Mouse (Mus musculus): Measurements from ENCODE around the gene Gramd1a. TPM values are rescaled to one million over a fixed set of nuclear protein-coding genes. Genes with fewer than 3 reads are reported as not detected.

Gene Gramd1a
- total and polyA plus RNA-seq, 2 experiments: 5.1 to 33.0 TPM

DNA sequence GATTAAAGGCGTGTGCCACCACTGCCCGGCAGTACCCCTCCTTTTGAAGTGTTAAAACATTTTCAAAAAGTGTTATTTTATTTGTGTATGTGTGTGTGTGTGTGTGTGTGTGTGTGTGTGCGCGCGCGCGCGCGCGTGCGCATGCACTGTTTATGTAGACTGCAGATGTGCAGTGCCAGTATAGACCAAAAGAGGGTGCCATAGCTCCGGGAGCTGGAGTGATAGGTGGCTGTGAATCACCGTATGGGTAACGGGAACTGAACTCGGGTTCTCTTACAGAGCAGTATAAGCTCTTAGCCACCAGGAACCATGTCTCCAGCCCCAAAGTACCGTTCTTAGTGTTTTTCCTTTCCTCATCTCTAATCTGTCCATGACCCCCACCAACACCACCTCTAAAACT lies 10.8 kb downstream of the Gramd1a start:
- no peak overlapping the region for H3K4me3 ChIP-seq (ENCODE audit: insufficient read depth, low read depth, low read length)
- peaks cover 8% of the 10 kb centered on the region for H3K4me1 ChIP-seq (ENCODE audit: control insufficient read depth, insufficient read depth, low read length)
- no peak overlapping the region for H3K27ac ChIP-seq (replicated peaks; ENCODE audit: insufficient read depth, low read depth, low read length)
- no peak for DNase-seq (ENCODE audit: extremely low read depth, low read depth, low spot score)
- H3K9ac ChIP-seq (ENCODE audit: low read depth, low read length): no peak overlapping the region
- H3K79me2 ChIP-seq (ENCODE audit: control insufficient read depth, insufficient read depth, low read length): peaks cover 10% of the 10 kb centered on the region; the same call in 1 of the 2 replicates
- TF ChIP-seq CTCF (IDR thresholded peaks at IDR 0.05; ENCODE audit: low read depth, low read length) (peak; percentile 19; the same call in 1 of the 2 replicates), POLR2A (IDR thresholded peaks at IDR 0.05; ENCODE audit: extremely low read depth, insufficient read depth, low read length) (no peak)
- H3K27me3 ChIP-seq (ENCODE audit: control insufficient read depth, insufficient read depth, low read length): no peaks in the 10 kb centered on the region
- H3K36me3 ChIP-seq (ENCODE audit: control insufficient read depth, insufficient read depth, low read length): peaks cover 10% of the 10 kb centered on the region; the same call in 1 of the 2 replicates
- 96% methylated on average over 16 of the region's 16 CpGs for WGBS

DNA sequence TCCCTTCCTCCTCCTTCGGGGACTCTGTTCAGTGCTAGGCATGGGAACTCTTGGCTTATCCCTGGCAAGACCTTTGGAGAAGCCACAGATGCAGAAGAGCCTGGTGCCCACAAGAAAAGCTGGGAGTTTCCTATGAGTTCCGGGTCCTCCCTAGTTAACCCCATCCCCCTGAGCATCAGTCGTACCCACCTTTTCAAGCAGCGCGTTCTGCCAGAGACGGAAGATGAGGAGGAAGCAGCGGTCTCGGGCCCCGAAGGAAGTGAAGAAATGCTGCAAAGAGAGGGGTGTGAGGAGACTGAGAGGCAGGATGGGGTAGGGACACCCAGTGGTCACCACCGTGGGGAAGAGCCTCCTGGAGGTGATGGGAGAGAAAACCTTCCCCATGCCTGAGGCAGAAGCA lies 14.8 kb downstream of the Gramd1a start:
- H3K9ac ChIP-seq (ENCODE audit: low read depth, low read length): no peak overlapping the region
- TF ChIP-seq POLR2A (IDR thresholded peaks at IDR 0.05; ENCODE audit: extremely low read depth, insufficient read depth, low read length) (no peak), CTCF (IDR thresholded peaks at IDR 0.05; ENCODE audit: low read depth, low read length) (no peak)
- no peak overlapping the region for H3K4me3 ChIP-seq (ENCODE audit: insufficient read depth, low read depth, low read length)
- no peaks in the 10 kb centered on the region for H3K27me3 ChIP-seq (ENCODE audit: control insufficient read depth, insufficient read depth, low read length)
- H3K36me3 ChIP-seq (ENCODE audit: control insufficient read depth, insufficient read depth, low read length): peaks cover 27% of the 10 kb centered on the region
- H3K79me2 ChIP-seq (ENCODE audit: control insufficient read depth, insufficient read depth, low read length): no peaks in the 10 kb centered on the region
- no peak overlapping the region for H3K27ac ChIP-seq (replicated peaks; ENCODE audit: insufficient read depth, low read depth, low read length)
- H3K4me1 ChIP-seq (ENCODE audit: control insufficient read depth, insufficient read depth, low read length): 0 out of 2 replicates have a peak, but pooled peaks cover under 1% of the 10 kb centered on the region
- no peak for DNase-seq (ENCODE audit: extremely low read depth, low read depth, low spot score)
- 89% methylated on average over 10 of the region's 10 CpGs for WGBS

DNA sequence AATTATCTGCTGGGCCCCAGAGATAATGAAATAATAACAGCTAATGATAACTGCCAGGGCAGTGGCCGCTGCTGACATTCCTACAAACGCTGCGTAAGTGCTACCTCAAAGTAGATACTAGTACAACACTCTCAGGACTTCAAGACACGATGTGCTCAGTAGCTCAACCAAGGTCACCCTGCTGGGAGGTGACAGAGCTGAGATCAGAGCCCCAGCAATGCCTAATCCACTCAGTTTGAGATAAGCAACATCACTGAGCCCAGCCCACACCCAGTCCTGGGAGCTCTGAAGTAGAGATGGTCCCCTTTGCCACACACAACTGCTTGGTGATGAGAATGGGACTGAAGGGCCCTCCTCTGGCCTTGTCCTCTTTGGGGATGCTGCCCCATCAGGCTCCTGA lies 15.4 kb downstream of the Gramd1a start:
- WGBS: 82% methylated on average over 4 of the region's 4 CpGs
- TF ChIP-seq CTCF (IDR thresholded peaks at IDR 0.05; ENCODE audit: low read depth, low read length): no peak
- TF ChIP-seq POLR2A (IDR thresholded peaks at IDR 0.05; ENCODE audit: extremely low read depth, insufficient read depth, low read length): no peak
- H3K27me3 ChIP-seq (ENCODE audit: control insufficient read depth, insufficient read depth, low read length): no peaks in the 10 kb centered on the region
- H3K4me1 ChIP-seq (ENCODE audit: control insufficient read depth, insufficient read depth, low read length): no peaks in the 10 kb centered on the region
- H3K27ac ChIP-seq (replicated peaks; ENCODE audit: insufficient read depth, low read depth, low read length): no peak overlapping the region
- peaks cover 27% of the 10 kb centered on the region for H3K36me3 ChIP-seq (ENCODE audit: control insufficient read depth, insufficient read depth, low read length)
- DNase-seq (ENCODE audit: extremely low read depth, low read depth, low spot score): no peak
- no peak overlapping the region for H3K9ac ChIP-seq (ENCODE audit: low read depth, low read length)
- no peak overlapping the region for H3K4me3 ChIP-seq (ENCODE audit: insufficient read depth, low read depth, low read length)
- H3K79me2 ChIP-seq (ENCODE audit: control insufficient read depth, insufficient read depth, low read length): no peaks in the 10 kb centered on the region

DNA sequence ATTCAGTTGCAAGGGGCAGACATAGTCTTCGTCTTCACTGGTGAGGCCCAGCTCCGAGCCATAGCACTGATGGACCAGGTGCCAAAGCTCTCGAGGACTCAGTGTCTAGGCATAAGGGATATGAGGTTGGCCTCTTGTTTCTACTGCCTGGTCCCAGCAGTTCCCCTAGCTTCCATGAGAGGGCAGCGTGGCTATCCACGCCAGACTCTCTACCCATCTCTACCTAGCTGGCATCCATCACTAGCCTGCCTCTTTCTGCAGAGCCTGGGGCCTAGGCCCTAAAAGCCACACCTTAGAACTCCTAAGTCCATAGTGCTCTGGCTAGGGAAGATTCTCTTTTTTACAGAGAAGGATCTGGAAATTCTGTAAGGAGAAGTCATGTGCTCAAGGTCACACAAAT lies 15.9 kb downstream of the Gramd1a start:
- H3K4me1 ChIP-seq (ENCODE audit: control insufficient read depth, insufficient read depth, low read length): no peaks in the 10 kb centered on the region
- no peak overlapping the region for H3K27ac ChIP-seq (replicated peaks; ENCODE audit: insufficient read depth, low read depth, low read length)
- peak; percentile 96 for TF ChIP-seq CTCF (IDR thresholded peaks at IDR 0.05; ENCODE audit: low read depth, low read length)
- TF ChIP-seq POLR2A (IDR thresholded peaks at IDR 0.05; ENCODE audit: extremely low read depth, insufficient read depth, low read length): no peak
- H3K4me3 ChIP-seq (ENCODE audit: insufficient read depth, low read depth, low read length): no peak overlapping the region
- no peaks in the 10 kb centered on the region for H3K79me2 ChIP-seq (ENCODE audit: control insufficient read depth, insufficient read depth, low read length)
- no peaks in the 10 kb centered on the region for H3K27me3 ChIP-seq (ENCODE audit: control insufficient read depth, insufficient read depth, low read length)
- DNase-seq (ENCODE audit: extremely low read depth, low read depth, low spot score): peak; percentile 33
- H3K9ac ChIP-seq (ENCODE audit: low read depth, low read length): no peak overlapping the region
- peaks cover 27% of the 10 kb centered on the region for H3K36me3 ChIP-seq (ENCODE audit: control insufficient read depth, insufficient read depth, low read length)
- WGBS: 50% methylated on average over 5 of the region's 5 CpGs

DNA sequence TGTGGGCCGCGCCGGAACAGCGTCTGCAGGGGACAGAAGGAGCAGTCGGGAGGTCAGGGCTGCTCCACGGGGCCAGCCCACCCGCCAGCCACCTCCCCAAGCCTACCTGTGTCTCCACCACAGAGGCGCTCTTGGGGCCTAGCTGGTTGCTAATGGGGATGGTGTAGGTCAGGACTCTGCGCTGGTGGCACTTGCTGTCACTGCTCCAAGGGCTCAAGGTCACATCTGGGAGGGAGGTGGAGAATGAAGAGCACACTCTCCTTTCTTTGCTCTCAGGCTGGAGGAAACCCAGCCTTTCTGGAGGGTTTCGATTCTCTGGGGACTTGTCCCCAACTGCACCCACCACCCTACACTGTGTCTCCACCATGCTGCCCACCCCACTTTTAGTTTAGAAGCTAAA lies 20.0 kb downstream of the Gramd1a start:
- no peaks in the 10 kb centered on the region for H3K4me1 ChIP-seq (ENCODE audit: control insufficient read depth, insufficient read depth, low read length)

DNA sequence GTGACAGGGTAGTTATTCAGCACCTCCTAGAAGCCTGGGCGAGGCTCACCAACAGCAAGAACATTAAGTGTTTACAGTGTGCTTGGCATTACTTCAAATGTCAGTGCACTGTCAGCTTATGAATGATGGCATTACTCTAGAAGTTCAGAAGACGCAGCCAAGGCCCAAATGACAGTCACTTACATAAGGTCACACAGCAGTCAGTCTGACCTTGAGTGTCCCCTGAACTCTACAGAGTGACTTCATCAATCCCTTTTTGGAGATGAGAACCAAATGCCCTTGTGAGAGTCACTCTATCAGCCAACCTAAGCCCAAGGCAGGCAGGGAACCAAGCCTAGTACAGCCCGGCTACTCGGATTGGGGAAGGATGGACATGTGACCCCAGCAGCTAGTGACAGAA lies 23.8 kb downstream of the Gramd1a start:
- no peaks in the 10 kb centered on the region for H3K4me1 ChIP-seq (ENCODE audit: control insufficient read depth, insufficient read depth, low read length)
- H3K9ac ChIP-seq (ENCODE audit: low read depth, low read length): no peak overlapping the region
- no peak overlapping the region for H3K27ac ChIP-seq (replicated peaks; ENCODE audit: insufficient read depth, low read depth, low read length)
- no peaks in the 10 kb centered on the region for H3K79me2 ChIP-seq (ENCODE audit: control insufficient read depth, insufficient read depth, low read length)
- no peak for TF ChIP-seq CTCF (IDR thresholded peaks at IDR 0.05; ENCODE audit: low read depth, low read length)
- TF ChIP-seq POLR2A (IDR thresholded peaks at IDR 0.05; ENCODE audit: extremely low read depth, insufficient read depth, low read length): no peak
- peaks cover 21% of the 10 kb centered on the region; the same call in 1 of the 2 replicates for H3K36me3 ChIP-seq (ENCODE audit: control insufficient read depth, insufficient read depth, low read length)
- H3K27me3 ChIP-seq (ENCODE audit: control insufficient read depth, insufficient read depth, low read length): no peaks in the 10 kb centered on the region
- H3K4me3 ChIP-seq (ENCODE audit: insufficient read depth, low read depth, low read length): no peak overlapping the region
- 89% methylated on average over 4 of the region's 4 CpGs for WGBS
- no peak for DNase-seq (ENCODE audit: extremely low read depth, low read depth, low spot score)

More for the DNA sequence above, 20.0 kb downstream of the Gramd1a start:
- Histone ChIP-seq H3K27ac (replicated peaks; ENCODE audit: insufficient read depth, low read depth, low read length) (no peak overlapping the region), H3K27me3 (ENCODE audit: control insufficient read depth, insufficient read depth, low read length) (no peaks in the 10 kb centered on the region), H3K4me3 (ENCODE audit: insufficient read depth, low read depth, low read length) (no peak overlapping the region), H3K36me3 (ENCODE audit: control insufficient read depth, insufficient read depth, low read length) (peaks cover 31% of the 10 kb centered on the region), H3K9ac (ENCODE audit: low read depth, low read length) (no peak overlapping the region), H3K79me2 (ENCODE audit: control insufficient read depth, insufficient read depth, low read length) (no peaks in the 10 kb centered on the region)
- TF ChIP-seq POLR2A (IDR thresholded peaks at IDR 0.05; ENCODE audit: extremely low read depth, insufficient read depth, low read length) (no peak), CTCF (IDR thresholded peaks at IDR 0.05; ENCODE audit: low read depth, low read length) (no peak)
- no peak for DNase-seq (ENCODE audit: extremely low read depth, low read depth, low spot score)
- 96% methylated on average over 10 of the region's 10 CpGs for WGBS
